Mouse (Mus musculus): ENCODE results near the gene Ercc6.

Ercc6 gene

GRCm38 (mm10) chr14:32518543-32518942 is 5.2 kb downstream of the Ercc6 start:
- no peak for DNase-seq (ENCODE audit: extremely low read depth, low read depth)

- no peak for DNase-seq (ENCODE audit: extremely low read depth, low read depth)
Observed at GRCm38 (mm10) chr14:32520400-32520926, 7.1 kb downstream of the Ercc6 start.

GRCm38 (mm10) chr14:32522336-32522735 is 9.0 kb downstream of the Ercc6 start:
- DNase-seq (ENCODE audit: extremely low read depth, low read depth) = no peak

GRCm38 (mm10) chr14:32524071-32524470 is 10.8 kb downstream of the Ercc6 start:
- DNase-seq (ENCODE audit: extremely low read depth, low read depth) = no peak

- no peak for DNase-seq (ENCODE audit: extremely low read depth, low read depth)
Observed at GRCm38 (mm10) chr14:32525996-32526705, 12.8 kb downstream of the Ercc6 start.

GRCm38 (mm10) chr14:32527211-32527610 is 13.9 kb downstream of the Ercc6 start:
- DNase-seq (ENCODE audit: extremely low read depth, low read depth) = no peak

- DNase-seq (ENCODE audit: extremely low read depth, low read depth) = no peak
Observed at GRCm38 (mm10) chr14:32529036-32529435, 15.7 kb downstream of the Ercc6 start.

GRCm38 (mm10) chr14:32530896-32531295 is 17.6 kb downstream of the Ercc6 start:
- DNase-seq (ENCODE audit: extremely low read depth, low read depth) = no peak

GRCm38 (mm10) chr14:32531371-32531770 is 18.1 kb downstream of the Ercc6 start:
- DNase-seq (ENCODE audit: extremely low read depth, low read depth) = no peak

GRCm38 (mm10) chr14:32532381-32533147 is 19.2 kb downstream of the Ercc6 start:
- DNase-seq (ENCODE audit: extremely low read depth, low read depth) = no peak

GRCm38 (mm10) chr14:32533148-32533520 is 19.8 kb downstream of the Ercc6 start:
- no peak for DNase-seq (ENCODE audit: extremely low read depth, low read depth)

GRCm38 (mm10) chr14:32533656-32534055 is 20.3 kb downstream of the Ercc6 start:
- DNase-seq (ENCODE audit: extremely low read depth, low read depth) = no peak

- DNase-seq (ENCODE audit: extremely low read depth, low read depth) = no peak
Observed at GRCm38 (mm10) chr14:32534137-32534536, 20.8 kb downstream of the Ercc6 start.

- no peak for DNase-seq (ENCODE audit: extremely low read depth, low read depth)
Observed at GRCm38 (mm10) chr14:32536763-32537162, 23.4 kb downstream of the Ercc6 start.

GRCm38 (mm10) chr14:32538115-32538514 is 24.8 kb downstream of the Ercc6 start:
- no peak for DNase-seq (ENCODE audit: extremely low read depth, low read depth)

GRCm38 (mm10) chr14:32543075-32543474 is 29.8 kb downstream of the Ercc6 start:
- DNase-seq (ENCODE audit: extremely low read depth, low read depth) = no peak

- DNase-seq (ENCODE audit: extremely low read depth, low read depth) = no peak
Observed at GRCm38 (mm10) chr14:32546676-32547075, 33.4 kb downstream of the Ercc6 start.

GRCm38 (mm10) chr14:32551854-32552253 is 38.5 kb downstream of the Ercc6 start:
- no peak for DNase-seq (ENCODE audit: extremely low read depth, low read depth)

GRCm38 (mm10) chr14:32553198-32553903 is 40.0 kb downstream of the Ercc6 start:
- DNase-seq (ENCODE audit: extremely low read depth, low read depth) = no peak

GRCm38 (mm10) chr14:32554860-32555526 is 41.7 kb downstream of the Ercc6 start:
- DNase-seq (ENCODE audit: extremely low read depth, low read depth) = no peak

GRCm38 (mm10) chr14:32561428-32561827 is 48.1 kb downstream of the Ercc6 start:
- DNase-seq (ENCODE audit: extremely low read depth, low read depth) = peak; percentile 10
